Mouse (Mus musculus): ENCODE measurements around the gene Add2. TPM values are rescaled to one million over a fixed set of nuclear protein-coding genes. Genes with fewer than 3 reads are reported as not detected.
"Not testable (repeated sequence)": the region's sequence is repeated elsewhere in the genome, so short reads cannot be mapped to it uniquely, and the experiment has no call there.

Add2 gene
- polyA plus RNA-seq (2014; fragmentation: Nextera tagmentation; extraction: Ambion mirVana), result 11.9 and 16.4 TPM in 2 replicates

DNA sequence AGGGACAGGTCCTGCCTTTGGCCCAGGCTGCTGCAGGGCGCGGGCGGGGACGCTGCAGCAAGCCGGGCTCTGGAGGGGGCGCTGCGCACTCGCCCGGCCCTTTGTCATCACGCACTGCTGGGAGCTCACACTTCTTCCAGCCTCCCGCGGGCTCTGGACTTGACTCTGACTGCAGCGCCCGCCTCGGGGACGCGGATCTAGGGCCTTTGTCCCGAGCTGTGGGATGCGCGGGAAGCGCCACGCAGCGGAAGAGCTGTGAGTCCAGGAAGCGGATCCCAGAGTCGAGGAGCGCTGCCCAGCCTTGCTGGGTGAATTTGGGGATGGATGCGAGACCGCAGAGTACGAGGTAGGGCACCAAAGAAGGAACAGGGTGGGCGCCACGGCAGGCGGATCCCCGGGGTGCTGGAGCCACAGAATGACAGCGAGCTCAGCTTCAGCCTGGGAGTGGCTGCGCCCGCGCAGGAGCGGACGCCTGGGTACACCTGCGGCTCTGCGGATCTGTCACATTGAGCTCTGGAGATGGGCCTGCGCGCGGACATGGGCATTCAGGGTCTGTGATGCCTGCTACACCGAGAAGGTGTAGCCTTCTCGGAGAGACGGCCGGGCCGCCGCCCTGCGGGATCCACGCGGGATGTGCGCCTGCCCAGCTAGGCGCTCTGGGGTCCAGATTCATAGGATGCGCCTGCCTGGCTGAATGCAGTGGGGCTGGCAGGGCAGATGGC lies at the start of gene Add2:
TSS of gene Add2 (plus strand) at position 81 of the 722 bp plus-strand sequence.
- no peak; the same call in 1 of the 2 replicates for ATAC-seq (replicated peaks; ENCODE audit: insufficient number of reproducible peaks, low FRiP score, low TSS enrichment)
- H3K4me3 ChIP-seq (ENCODE audit: low read depth, low read length), result peak within 1 kb of the TSS; percentile 59
- H3K36me3 ChIP-seq (ENCODE audit: control insufficient read depth, insufficient read depth, low read length), result no peaks in the 10 kb centered on the region
- peaks cover 6% of the 10 kb centered on the region; the same call in 1 of the 2 replicates for H3K4me1 ChIP-seq (ENCODE audit: control insufficient read depth, insufficient read depth, low read length)
- peak within 1 kb of the TSS; percentile 98 for H3K4me2 ChIP-seq
- no peaks in the 10 kb centered on the region for H3K9me3 ChIP-seq (replicated peaks; ENCODE audit: control insufficient read depth, low read length)
- WGBS (ENCODE audit: insufficient replicate concordance), result under 1% methylated on average over 56 of the region's 56 CpGs
- H3K27ac ChIP-seq (ENCODE audit: low read depth, low read length), result no peak within 1 kb of the TSS
- peak within 1 kb of the TSS; percentile 74 for H3K9ac ChIP-seq (ENCODE audit: low read depth, low read length)
- H3K27me3 ChIP-seq (ENCODE audit: control insufficient read depth, insufficient read depth, low read length), result peaks cover 32% of the 10 kb centered on the region

DNA sequence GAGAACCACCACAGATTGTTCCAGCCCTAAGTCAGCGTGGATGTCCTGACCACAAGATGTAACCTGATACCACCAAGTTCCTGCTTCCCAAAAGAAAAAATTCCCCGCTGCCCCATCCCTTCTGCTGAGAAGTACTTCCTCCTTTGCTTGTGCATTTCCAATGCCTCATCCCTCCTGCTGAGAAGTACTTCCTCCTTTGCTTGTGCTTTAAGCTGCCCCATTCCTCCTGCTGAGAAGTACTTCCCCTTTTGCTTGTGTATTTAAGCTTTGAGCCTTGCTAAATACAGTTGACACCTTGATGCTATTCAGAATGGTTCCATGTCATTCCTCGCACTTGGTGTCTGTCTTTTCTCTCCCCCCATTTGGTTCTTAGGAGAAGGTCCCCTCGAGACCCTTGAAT lies 49.7 kb upstream of the Add2 start:
- not testable (repeated sequence) for H3K9ac ChIP-seq (ENCODE audit: low read depth, low read length); H3K4me3 ChIP-seq (ENCODE audit: low read depth, low read length); ATAC-seq (replicated peaks; ENCODE audit: insufficient number of reproducible peaks, low FRiP score, low TSS enrichment); H3K4me2 ChIP-seq; H3K27ac ChIP-seq (ENCODE audit: low read depth, low read length); H3K9me3 ChIP-seq (replicated peaks; ENCODE audit: control insufficient read depth, low read length); H3K36me3 ChIP-seq (ENCODE audit: control insufficient read depth, insufficient read depth, low read length); H3K27me3 ChIP-seq (ENCODE audit: control insufficient read depth, insufficient read depth, low read length); H3K4me1 ChIP-seq (ENCODE audit: control insufficient read depth, insufficient read depth, low read length)
- WGBS (ENCODE audit: insufficient replicate concordance), result 71% methylated on average over 4 of the region's 4 CpGs

DNA sequence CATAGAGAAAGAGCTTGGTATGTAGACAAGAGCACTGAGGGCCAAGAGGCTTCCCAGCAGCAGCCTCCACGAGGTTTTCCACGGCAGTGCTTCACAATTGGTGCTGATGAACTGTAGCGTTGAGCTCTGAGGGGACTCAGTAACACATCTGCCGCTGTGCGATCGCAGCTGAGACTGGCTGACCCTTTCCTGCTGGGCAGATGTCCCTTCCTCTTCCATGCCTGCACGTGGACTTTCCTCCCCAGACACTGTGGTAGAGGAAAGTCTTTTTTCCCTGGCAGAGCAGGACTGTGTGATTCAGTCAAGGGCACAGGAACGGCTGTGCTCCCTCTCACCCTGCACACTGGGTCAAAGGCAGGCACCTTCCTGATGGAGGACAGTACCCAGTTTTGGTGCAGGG lies 44.1 kb upstream of the Add2 start:
- Histone ChIP-seq H3K4me1 (ENCODE audit: control insufficient read depth, insufficient read depth, low read length) (no peaks in the 10 kb centered on the region), H3K27ac (ENCODE audit: low read depth, low read length) (no peak overlapping the region), H3K9me3 (replicated peaks; ENCODE audit: control insufficient read depth, low read length) (no peaks in the 10 kb centered on the region), H3K36me3 (ENCODE audit: control insufficient read depth, insufficient read depth, low read length) (no peaks in the 10 kb centered on the region), H3K27me3 (ENCODE audit: control insufficient read depth, insufficient read depth, low read length) (no peaks in the 10 kb centered on the region), H3K4me2 (no peak overlapping the region), H3K9ac (ENCODE audit: low read depth, low read length) (no peak overlapping the region), H3K4me3 (ENCODE audit: low read depth, low read length) (no peak overlapping the region)
- 78% methylated on average over 8 of the region's 8 CpGs for WGBS (ENCODE audit: insufficient replicate concordance)
- ATAC-seq (replicated peaks; ENCODE audit: insufficient number of reproducible peaks, low FRiP score, low TSS enrichment), result no peak

DNA sequence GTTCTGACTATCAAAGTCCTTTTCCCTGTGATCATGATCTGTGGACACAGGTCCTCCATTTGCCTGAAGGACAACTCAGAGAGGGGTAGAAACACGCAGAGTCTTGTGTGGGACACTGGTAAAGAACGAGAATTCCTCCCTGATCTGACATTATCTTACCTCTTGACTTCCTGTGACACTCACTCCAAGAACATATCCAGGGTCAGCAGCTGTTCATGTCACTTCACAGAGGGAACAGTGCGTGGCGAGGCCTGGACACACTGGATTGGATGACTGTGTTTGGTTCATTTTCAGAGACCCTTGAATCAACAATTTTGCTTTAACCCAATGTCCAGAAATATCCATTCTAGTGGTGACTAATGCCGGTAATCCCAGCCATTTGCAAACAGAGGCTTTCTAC lies 38.9 kb upstream of the Add2 start:
- not testable (repeated sequence) for ATAC-seq (replicated peaks; ENCODE audit: insufficient number of reproducible peaks, low FRiP score, low TSS enrichment); H3K27ac ChIP-seq (ENCODE audit: low read depth, low read length); H3K9ac ChIP-seq (ENCODE audit: low read depth, low read length); H3K27me3 ChIP-seq (ENCODE audit: control insufficient read depth, insufficient read depth, low read length); H3K4me3 ChIP-seq (ENCODE audit: low read depth, low read length); H3K4me2 ChIP-seq; H3K36me3 ChIP-seq (ENCODE audit: control insufficient read depth, insufficient read depth, low read length); H3K4me1 ChIP-seq (ENCODE audit: control insufficient read depth, insufficient read depth, low read length); H3K9me3 ChIP-seq (replicated peaks; ENCODE audit: control insufficient read depth, low read length)
- WGBS (ENCODE audit: insufficient replicate concordance), result 64% methylated on average over 5 of the region's 5 CpGs

DNA sequence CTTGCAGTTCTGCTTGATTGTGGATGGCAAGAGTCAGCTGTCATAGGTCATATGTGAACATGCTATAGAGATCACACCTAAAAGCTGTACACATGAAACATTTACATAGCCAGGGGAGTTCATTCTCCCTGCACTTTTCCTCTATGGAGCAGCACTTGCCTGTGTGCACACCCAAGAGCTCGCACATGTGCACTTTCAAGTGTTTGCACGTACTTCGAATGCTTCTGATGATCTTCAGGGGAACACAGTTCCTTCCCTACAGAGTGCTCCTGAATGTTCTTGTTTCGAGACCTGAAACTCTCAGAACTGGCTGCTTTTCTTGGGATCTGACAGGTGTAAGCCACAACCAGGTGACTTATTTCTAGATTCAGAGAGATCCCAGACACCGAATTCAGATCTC lies 37.7 kb upstream of the Add2 start:
- 83% methylated on average over 5 of the region's 5 CpGs for WGBS (ENCODE audit: insufficient replicate concordance)
- not testable (repeated sequence) for H3K4me1 ChIP-seq (ENCODE audit: control insufficient read depth, insufficient read depth, low read length); H3K4me2 ChIP-seq; H3K9ac ChIP-seq (ENCODE audit: low read depth, low read length); H3K27ac ChIP-seq (ENCODE audit: low read depth, low read length); ATAC-seq (replicated peaks; ENCODE audit: insufficient number of reproducible peaks, low FRiP score, low TSS enrichment); H3K27me3 ChIP-seq (ENCODE audit: control insufficient read depth, insufficient read depth, low read length); H3K4me3 ChIP-seq (ENCODE audit: low read depth, low read length); H3K36me3 ChIP-seq (ENCODE audit: control insufficient read depth, insufficient read depth, low read length); H3K9me3 ChIP-seq (replicated peaks; ENCODE audit: control insufficient read depth, low read length)

DNA sequence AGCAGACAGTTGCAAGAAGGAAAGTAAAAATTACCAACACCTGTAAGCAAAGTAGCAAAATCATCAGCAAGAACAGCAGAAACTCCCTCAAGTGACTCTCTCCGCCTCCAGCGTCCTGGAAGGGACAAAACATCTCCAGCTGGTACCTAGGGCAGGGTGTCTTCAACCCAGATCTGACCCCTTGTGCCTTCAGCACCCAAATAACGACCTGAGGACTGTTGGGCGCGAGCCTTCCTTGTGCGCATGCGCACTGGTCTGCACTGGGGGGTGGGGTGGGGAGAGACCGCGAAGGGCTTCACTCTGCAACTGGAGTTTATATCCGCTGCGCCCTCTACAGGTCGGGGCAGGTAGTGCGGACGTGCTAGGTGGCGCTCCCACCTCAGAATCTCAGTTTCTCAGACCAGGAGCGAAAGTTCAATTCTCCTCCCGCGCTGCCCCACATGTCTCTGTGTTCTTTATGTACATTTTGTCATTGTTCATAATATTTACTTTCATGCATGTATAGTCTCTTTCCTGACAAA lies 25.0 kb upstream of the Add2 start:
- Histone ChIP-seq H3K9ac (ENCODE audit: low read depth, low read length) (no peak overlapping the region), H3K36me3 (ENCODE audit: control insufficient read depth, insufficient read depth, low read length) (no peaks in the 10 kb centered on the region), H3K4me3 (ENCODE audit: low read depth, low read length) (no peak overlapping the region), H3K9me3 (replicated peaks; ENCODE audit: control insufficient read depth, low read length) (0 out of 2 replicates have a peak, but pooled peaks cover 2% of the 10 kb centered on the region), H3K4me2 (no peak overlapping the region), H3K27me3 (ENCODE audit: control insufficient read depth, insufficient read depth, low read length) (no peaks in the 10 kb centered on the region), H3K4me1 (ENCODE audit: control insufficient read depth, insufficient read depth, low read length) (no peaks in the 10 kb centered on the region), H3K27ac (ENCODE audit: low read depth, low read length) (no peak overlapping the region)
- 65% methylated on average over 18 of the region's 18 CpGs for WGBS (ENCODE audit: insufficient replicate concordance)
- ATAC-seq (replicated peaks; ENCODE audit: insufficient number of reproducible peaks, low FRiP score, low TSS enrichment), result no peak

DNA sequence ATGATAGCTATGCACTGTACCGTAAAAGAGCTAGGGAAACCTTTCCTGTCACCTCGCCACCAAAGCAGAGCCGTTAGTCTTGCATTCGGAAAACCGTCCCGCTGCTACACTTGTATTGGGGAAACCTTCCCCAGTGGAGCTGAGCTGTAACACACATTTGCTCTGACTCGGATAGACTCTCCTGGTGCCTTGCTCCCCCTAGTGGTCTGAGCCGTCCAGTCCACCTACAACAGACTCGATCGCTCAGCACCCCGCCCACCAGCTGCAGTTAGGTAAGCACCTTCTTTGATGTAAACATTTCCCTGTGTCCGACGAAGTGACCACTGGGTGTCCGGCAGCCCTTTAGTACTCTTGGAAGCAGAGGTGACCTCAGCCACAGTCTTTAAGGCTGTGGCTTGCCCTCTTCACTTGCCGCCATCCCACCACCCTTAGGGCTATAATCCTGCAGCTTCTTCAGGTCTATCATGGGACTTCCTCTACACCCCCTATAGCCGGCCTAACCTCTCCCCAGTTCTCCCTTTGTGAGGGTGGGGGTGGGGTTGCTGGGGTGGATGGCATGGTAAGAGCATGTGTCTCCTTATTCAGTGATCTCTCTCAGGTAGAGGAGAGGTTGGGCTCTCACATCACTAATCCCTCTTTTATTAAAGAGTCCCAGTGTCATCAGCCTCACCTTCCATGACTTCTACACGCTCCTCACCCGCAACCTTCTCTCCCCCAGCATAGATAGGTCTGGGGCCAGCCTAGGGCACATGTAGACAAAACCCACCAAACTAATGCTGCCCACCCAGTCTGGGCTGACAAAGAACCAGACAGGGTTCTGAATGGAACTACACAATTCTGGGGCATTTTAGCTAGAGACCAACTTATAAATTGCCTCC lies 24.0 kb upstream of the Add2 start:
- no peaks in the 10 kb centered on the region for H3K36me3 ChIP-seq (ENCODE audit: control insufficient read depth, insufficient read depth, low read length)
- no peaks in the 10 kb centered on the region for H3K27me3 ChIP-seq (ENCODE audit: control insufficient read depth, insufficient read depth, low read length)
- no peak overlapping the region for H3K9ac ChIP-seq (ENCODE audit: low read depth, low read length)
- 13% methylated on average over 18 of the region's 18 CpGs for WGBS (ENCODE audit: insufficient replicate concordance)
- H3K27ac ChIP-seq (ENCODE audit: low read depth, low read length), result no peak overlapping the region
- no peak overlapping the region for H3K4me3 ChIP-seq (ENCODE audit: low read depth, low read length)
- ATAC-seq (replicated peaks; ENCODE audit: insufficient number of reproducible peaks, low FRiP score, low TSS enrichment), result peak; percentile 69; the same call in 1 of the 2 replicates
- H3K9me3 ChIP-seq (replicated peaks; ENCODE audit: control insufficient read depth, low read length), result 0 out of 2 replicates have a peak, but pooled peaks cover 2% of the 10 kb centered on the region
- no peaks in the 10 kb centered on the region for H3K4me1 ChIP-seq (ENCODE audit: control insufficient read depth, insufficient read depth, low read length)
- peak overlapping the region; percentile 53 for H3K4me2 ChIP-seq

DNA sequence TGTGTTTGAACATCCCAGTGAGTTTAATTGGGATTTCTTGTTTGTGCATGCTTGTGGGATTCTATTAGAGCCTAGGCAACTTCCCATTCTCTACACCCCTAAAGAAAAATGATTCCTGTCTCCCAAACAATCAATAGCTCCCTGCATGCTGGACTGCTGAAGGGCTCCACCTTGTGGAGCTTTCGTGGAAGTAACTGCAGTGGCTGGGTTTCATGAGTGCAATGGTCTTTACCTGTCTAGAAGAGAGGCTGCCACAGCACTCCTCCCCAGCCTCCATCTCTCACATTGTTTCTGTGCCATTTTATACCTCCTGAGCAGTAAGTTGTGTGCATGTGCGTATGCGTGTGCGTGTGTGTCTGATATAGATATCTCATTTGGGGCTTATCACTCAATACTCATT lies 18.5 kb upstream of the Add2 start:
- Histone ChIP-seq H3K36me3 (ENCODE audit: control insufficient read depth, insufficient read depth, low read length) (no peaks in the 10 kb centered on the region), H3K4me2 (no peak overlapping the region), H3K4me1 (ENCODE audit: control insufficient read depth, insufficient read depth, low read length) (no peaks in the 10 kb centered on the region), H3K9me3 (replicated peaks; ENCODE audit: control insufficient read depth, low read length) (no peaks in the 10 kb centered on the region), H3K9ac (ENCODE audit: low read depth, low read length) (no peak overlapping the region), H3K27me3 (ENCODE audit: control insufficient read depth, insufficient read depth, low read length) (no peaks in the 10 kb centered on the region), H3K27ac (ENCODE audit: low read depth, low read length) (no peak overlapping the region), H3K4me3 (ENCODE audit: low read depth, low read length) (no peak overlapping the region)
- no peak for ATAC-seq (replicated peaks; ENCODE audit: insufficient number of reproducible peaks, low FRiP score, low TSS enrichment)
- 31% methylated on average over 4 of the region's 4 CpGs for WGBS (ENCODE audit: insufficient replicate concordance)
